Mouse (Mus musculus): ENCODE results near the gene Hkdc1.

GRCm38 (mm10) chr10:62469736-62470135 is 47.4 kb upstream of the Hkdc1 start:
- TF ChIP-seq POLR2A (IDR thresholded peaks at IDR 0.05; ENCODE audit: borderline replicate concordance, extremely low read depth, insufficient read depth, insufficient read length, poor library complexity, severe bottlenecking) (no peak), CTCF (IDR thresholded peaks at IDR 0.05; ENCODE audit: borderline replicate concordance, extremely low read depth, insufficient read depth, insufficient read length) (no peak)

All from brain, embryonic 14.5 days (tissue).